Mouse (Mus musculus): ENCODE results near the gene Defb38. TPM values are rescaled to one million over a fixed set of nuclear protein-coding genes. Genes with fewer than 3 reads are reported as not detected.

Gene Defb38
- 6.6 TPM in 1 of 2 replicates, not detected in the other for polyA plus RNA-seq (2012; rRNA removed)

DNA sequence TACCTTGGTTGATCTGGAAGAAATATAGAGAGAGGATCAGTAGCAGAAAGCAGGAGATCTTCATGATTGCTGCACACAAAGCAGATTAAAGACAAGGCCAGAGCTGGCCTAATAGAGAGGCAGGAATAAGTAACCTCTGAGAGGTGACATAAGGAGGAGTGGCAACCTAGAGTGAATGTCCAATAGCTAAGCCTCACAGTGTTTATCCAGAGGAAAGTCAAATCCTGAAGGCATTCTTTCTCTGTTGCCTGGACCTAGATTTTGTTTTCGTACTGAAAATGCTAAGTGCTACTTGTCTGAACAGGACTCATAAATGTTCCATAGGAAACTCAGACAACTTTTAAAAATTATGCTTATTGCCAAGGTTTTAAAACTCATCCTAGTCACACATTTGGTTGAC is at the start of gene Defb38:
Gene Defb38 (minus strand): TSS at position 101 of the 400 bp plus-strand sequence.
- Histone ChIP-seq H3K27ac (ENCODE audit: control insufficient read depth, insufficient read depth, low read depth, low read length) (no peak within 1 kb of the TSS), H3K4me1 (ENCODE audit: control insufficient read depth, insufficient read depth, low read length) (no peaks in the 10 kb centered on the region), H3K4me3 (ENCODE audit: control insufficient read depth, low read depth, low read length) (no peak within 1 kb of the TSS), H3K36me3 (ENCODE audit: control insufficient read depth, insufficient read depth, low read length) (no peaks in the 10 kb centered on the region), H3K27me3 (ENCODE audit: control insufficient read depth, insufficient read depth, low read length) (no peaks in the 10 kb centered on the region)
- TF ChIP-seq CTCF (IDR thresholded peaks at IDR 0.05; ENCODE audit: control insufficient read depth, insufficient read depth, insufficient replicate concordance, low read depth, low read length): no peak
- no peak for TF ChIP-seq POLR2A (IDR thresholded peaks at IDR 0.05; ENCODE audit: control insufficient read depth, low read depth, low read length)

DNA sequence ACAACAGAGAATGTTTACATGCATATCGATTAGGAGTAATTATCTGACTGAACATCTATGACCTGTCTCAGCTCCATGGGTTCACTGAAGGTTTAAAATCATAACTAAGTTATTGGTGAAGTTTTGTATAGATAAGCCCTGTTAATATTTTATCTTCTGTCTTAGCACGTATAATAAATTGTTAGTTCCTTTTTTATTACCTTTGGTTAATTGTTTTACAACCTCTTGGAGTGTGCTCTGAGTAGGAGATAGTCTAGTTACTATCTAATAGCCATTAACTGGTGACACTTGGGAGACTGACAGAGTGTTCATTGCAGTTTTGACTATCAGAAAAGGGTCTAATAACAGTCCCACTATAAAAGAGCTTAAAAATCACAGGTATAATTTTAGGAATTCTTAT is 39.6 kb upstream of the Defb38 start:
- no peak overlapping the region for H3K27ac ChIP-seq (ENCODE audit: control insufficient read depth, insufficient read depth, low read depth, low read length)
- no peaks in the 10 kb centered on the region for H3K27me3 ChIP-seq (ENCODE audit: control insufficient read depth, insufficient read depth, low read length)
- TF ChIP-seq POLR2A (IDR thresholded peaks at IDR 0.05; ENCODE audit: control insufficient read depth, low read depth, low read length): no peak
- no peak for TF ChIP-seq CTCF (IDR thresholded peaks at IDR 0.05; ENCODE audit: control insufficient read depth, insufficient read depth, insufficient replicate concordance, low read depth, low read length)
- H3K4me1 ChIP-seq (ENCODE audit: control insufficient read depth, insufficient read depth, low read length): no peaks in the 10 kb centered on the region
- no peaks in the 10 kb centered on the region for H3K36me3 ChIP-seq (ENCODE audit: control insufficient read depth, insufficient read depth, low read length)
- no peak overlapping the region for H3K4me3 ChIP-seq (ENCODE audit: control insufficient read depth, low read depth, low read length)

DNA sequence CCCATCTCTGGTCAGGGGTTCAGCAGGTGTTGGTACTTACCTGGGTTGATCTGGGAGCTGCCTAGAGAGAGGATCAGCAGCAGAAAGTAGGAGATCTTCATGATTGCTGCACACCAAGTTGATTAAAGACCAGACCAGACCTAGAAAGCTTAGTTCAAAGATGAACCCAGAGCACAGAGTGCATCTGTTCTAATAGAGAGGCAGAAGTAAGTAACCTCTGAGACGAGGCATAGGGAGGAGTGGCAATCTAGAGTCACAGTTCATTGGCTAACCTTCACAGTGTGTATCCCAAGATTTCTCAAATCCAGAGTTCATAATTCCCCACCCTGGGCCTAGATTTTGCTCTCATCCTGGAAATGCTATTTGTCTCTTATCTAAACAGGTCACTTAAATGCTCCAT is 38.3 kb upstream of the Defb38 start, which contains the start of gene Defb39:
Gene Defb39 (minus strand): TSS at position 101 of the 400 bp plus-strand sequence.
- TF ChIP-seq POLR2A (IDR thresholded peaks at IDR 0.05; ENCODE audit: control insufficient read depth, low read depth, low read length) (no peak), CTCF (IDR thresholded peaks at IDR 0.05; ENCODE audit: control insufficient read depth, insufficient read depth, insufficient replicate concordance, low read depth, low read length) (no peak)
- H3K27me3 ChIP-seq (ENCODE audit: control insufficient read depth, insufficient read depth, low read length): no peaks in the 10 kb centered on the region
- H3K27ac ChIP-seq (ENCODE audit: control insufficient read depth, insufficient read depth, low read depth, low read length): no peak within 1 kb of the TSS
- no peak within 1 kb of the TSS for H3K4me3 ChIP-seq (ENCODE audit: control insufficient read depth, low read depth, low read length)
- H3K36me3 ChIP-seq (ENCODE audit: control insufficient read depth, insufficient read depth, low read length): no peaks in the 10 kb centered on the region
- no peaks in the 10 kb centered on the region for H3K4me1 ChIP-seq (ENCODE audit: control insufficient read depth, insufficient read depth, low read length)

DNA sequence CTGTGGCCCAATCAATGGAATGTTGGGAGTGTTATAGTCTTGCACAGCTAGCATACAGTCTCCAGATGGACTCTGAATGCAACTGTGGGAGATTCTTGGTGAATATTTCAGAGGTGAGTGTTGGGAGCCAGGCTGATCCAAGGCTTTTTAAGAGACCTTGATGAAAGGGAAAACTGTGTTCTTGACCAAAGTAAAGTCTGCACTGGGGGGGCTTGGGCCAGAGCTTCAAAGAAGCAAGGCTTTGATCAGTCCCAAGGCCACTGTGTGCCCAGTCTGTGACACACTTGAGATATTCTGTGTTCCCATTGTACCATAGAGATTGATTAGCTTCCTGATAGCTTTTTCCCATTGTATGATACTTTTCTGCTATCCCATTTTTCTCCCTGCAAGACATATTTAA is 36.5 kb upstream of the Defb38 start:
- H3K27me3 ChIP-seq (ENCODE audit: control insufficient read depth, insufficient read depth, low read length): no peaks in the 10 kb centered on the region
- H3K4me1 ChIP-seq (ENCODE audit: control insufficient read depth, insufficient read depth, low read length): no peaks in the 10 kb centered on the region
- no peak overlapping the region for H3K4me3 ChIP-seq (ENCODE audit: control insufficient read depth, low read depth, low read length)
- no peaks in the 10 kb centered on the region for H3K36me3 ChIP-seq (ENCODE audit: control insufficient read depth, insufficient read depth, low read length)
- H3K27ac ChIP-seq (ENCODE audit: control insufficient read depth, insufficient read depth, low read depth, low read length): no peak overlapping the region
- TF ChIP-seq POLR2A (IDR thresholded peaks at IDR 0.05; ENCODE audit: control insufficient read depth, low read depth, low read length): no peak
- no peak for TF ChIP-seq CTCF (IDR thresholded peaks at IDR 0.05; ENCODE audit: control insufficient read depth, insufficient read depth, insufficient replicate concordance, low read depth, low read length)

DNA sequence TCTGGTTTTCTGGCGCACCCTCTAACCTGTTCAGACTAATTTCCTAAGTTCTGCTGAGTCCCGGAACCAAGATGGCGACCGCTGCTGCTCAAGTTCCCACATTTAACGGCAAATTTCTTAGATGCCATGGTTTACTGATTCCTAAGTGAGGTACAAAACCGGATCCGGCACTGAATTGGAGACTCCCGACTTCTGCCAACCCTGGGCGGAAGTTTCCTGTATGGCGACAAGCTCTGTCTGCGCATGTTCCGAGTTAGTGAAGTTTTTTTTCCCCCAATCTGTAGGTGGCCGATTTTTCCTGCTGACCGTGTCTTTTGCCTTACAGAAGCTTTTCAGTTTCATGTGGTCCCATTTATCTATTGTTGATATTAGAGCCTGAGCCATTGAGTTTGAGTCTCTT is 18.9 kb upstream of the Defb38 start:
- no peak overlapping the region for H3K4me3 ChIP-seq (ENCODE audit: control insufficient read depth, low read depth, low read length)
- TF ChIP-seq POLR2A (IDR thresholded peaks at IDR 0.05; ENCODE audit: control insufficient read depth, low read depth, low read length) (no peak), CTCF (IDR thresholded peaks at IDR 0.05; ENCODE audit: control insufficient read depth, insufficient read depth, insufficient replicate concordance, low read depth, low read length) (no peak)
- H3K27ac ChIP-seq (ENCODE audit: control insufficient read depth, insufficient read depth, low read depth, low read length): no peak overlapping the region
- H3K4me1 ChIP-seq (ENCODE audit: control insufficient read depth, insufficient read depth, low read length): no peaks in the 10 kb centered on the region
- H3K36me3 ChIP-seq (ENCODE audit: control insufficient read depth, insufficient read depth, low read length): no peaks in the 10 kb centered on the region
- no peaks in the 10 kb centered on the region for H3K27me3 ChIP-seq (ENCODE audit: control insufficient read depth, insufficient read depth, low read length)

Other genes with a start within 250 kb of the Defb38 start
- 46.1 TPM in 1 of 2 replicates, not detected in the other for gene Defb40, start 48.3 kb downstream of the Defb38 start, polyA plus RNA-seq (2012; rRNA removed)
- 13.9 TPM in 1 of 2 replicates, not detected in the other for gene Defb37, start 35.5 kb downstream of the Defb38 start, polyA plus RNA-seq (2012; rRNA removed)
- not detected in 2 replicates for gene Defb39, start 38.2 kb upstream of the Defb38 start, polyA plus RNA-seq (2012; rRNA removed)
- gene Defb12, start 88.3 kb upstream of the Defb38 start, polyA plus RNA-seq (2012; rRNA removed): not detected in 2 replicates
- not detected in 2 replicates for gene Defb34, start 97.2 kb upstream of the Defb38 start, polyA plus RNA-seq (2012; rRNA removed)
- not detected in 2 replicates for gene Gm45826, start 114.2 kb upstream of the Defb38 start, polyA plus RNA-seq (2012; rRNA removed)
- 50.6 TPM in 1 of 2 replicates, not detected in the other for gene Defb14, start 167.8 kb upstream of the Defb38 start, polyA plus RNA-seq (2012; rRNA removed)
- not detected in 2 replicates for gene Defb4, start 172.1 kb upstream of the Defb38 start, polyA plus RNA-seq (2012; rRNA removed)
- gene Defb6, start 198.9 kb upstream of the Defb38 start, polyA plus RNA-seq (2012; rRNA removed): 1.6 TPM in 1 of 2 replicates, not detected in the other
- not detected in 2 replicates for gene Defb46, start 213.3 kb upstream of the Defb38 start, polyA plus RNA-seq (2012; rRNA removed)
- not detected in 2 replicates for gene Defb5, start 221.0 kb upstream of the Defb38 start, polyA plus RNA-seq (2012; rRNA removed)

All from testis, adult 2 months (tissue).